Mouse (Mus musculus) testis, postnatal 14 days (tissue): Measurements from ENCODE around the gene Spon1.

Experiments used
- DNase-seq: peaks from one replicate; pipeline ENCODE4 v3.0.0; 2021; ENCODE audit warnings: low spot score

Spon1 gene

GRCm38 (mm10) chr7:114062451-114062850 is 296.7 kb downstream of the Spon1 start:
- DNase-seq, result peak; percentile 62

- no peak for DNase-seq
These were observed 297.7 kb downstream of the Spon1 start for GRCm38 (mm10) chr7:114063534-114063933.

GRCm38 (mm10) chr7:114063966-114064365 is 298.2 kb downstream of the Spon1 start:
- no peak for DNase-seq

GRCm38 (mm10) chr7:114065407-114066185 is 299.8 kb downstream of the Spon1 start:
- DNase-seq, result no peak

- DNase-seq, result peak; percentile 56
These were observed 300.9 kb downstream of the Spon1 start for GRCm38 (mm10) chr7:114066529-114067178.

- DNase-seq, result no peak
These were observed 303.2 kb downstream of the Spon1 start for GRCm38 (mm10) chr7:114068956-114069533.

GRCm38 (mm10) chr7:114069726-114070457 is 304.1 kb downstream of the Spon1 start:
- DNase-seq, result no peak

GRCm38 (mm10) chr7:114070458-114070840 is 304.7 kb downstream of the Spon1 start:
- no peak for DNase-seq

GRCm38 (mm10) chr7:114071395-114071794 is 305.6 kb downstream of the Spon1 start:
- no peak for DNase-seq

GRCm38 (mm10) chr7:114071851-114072616 is 306.2 kb downstream of the Spon1 start:
- DNase-seq, result peak; percentile 13

GRCm38 (mm10) chr7:114074133-114074532 is 308.3 kb downstream of the Spon1 start:
- no peak for DNase-seq

- no peak for DNase-seq
These were observed 308.8 kb downstream of the Spon1 start for GRCm38 (mm10) chr7:114074595-114074994.

- no peak for DNase-seq
These were observed 313.5 kb downstream of the Spon1 start for GRCm38 (mm10) chr7:114079343-114079742.

GRCm38 (mm10) chr7:114080250-114080649 is 314.5 kb downstream of the Spon1 start:
- no peak for DNase-seq

GRCm38 (mm10) chr7:114081633-114082420 is 316.0 kb downstream of the Spon1 start:
- no peak for DNase-seq

- no peak for DNase-seq
These were observed 317.3 kb downstream of the Spon1 start for GRCm38 (mm10) chr7:114083088-114083487.

- DNase-seq, result no peak
These were observed 318.0 kb downstream of the Spon1 start for GRCm38 (mm10) chr7:114083760-114084159.

GRCm38 (mm10) chr7:114086021-114086710 is 320.4 kb downstream of the Spon1 start:
- DNase-seq, result no peak

- DNase-seq, result peak; percentile 64
These were observed 321.5 kb downstream of the Spon1 start for GRCm38 (mm10) chr7:114087341-114087740.

- DNase-seq, result no peak
These were observed 322.2 kb downstream of the Spon1 start for GRCm38 (mm10) chr7:114087986-114088385.
